Mouse (Mus musculus) megakaryocyte, embryonic 14.5 days (primary cell): ENCODE results near the gene Plxna2.

Experiments used
- FLI1 ChIP-seq: IDR thresholded peaks from 2 replicates; pipeline ENCODE4 v1.6.1; 2012; ENCODE audit warnings: low read length, inconsistent platforms, mixed read lengths
- GATA1 ChIP-seq: IDR thresholded peaks from 3 replicates; pipeline ENCODE4 v1.6.1; 2012; ENCODE audit warnings: mixed read lengths, low read length, inconsistent platforms, borderline replicate concordance

DNA sequence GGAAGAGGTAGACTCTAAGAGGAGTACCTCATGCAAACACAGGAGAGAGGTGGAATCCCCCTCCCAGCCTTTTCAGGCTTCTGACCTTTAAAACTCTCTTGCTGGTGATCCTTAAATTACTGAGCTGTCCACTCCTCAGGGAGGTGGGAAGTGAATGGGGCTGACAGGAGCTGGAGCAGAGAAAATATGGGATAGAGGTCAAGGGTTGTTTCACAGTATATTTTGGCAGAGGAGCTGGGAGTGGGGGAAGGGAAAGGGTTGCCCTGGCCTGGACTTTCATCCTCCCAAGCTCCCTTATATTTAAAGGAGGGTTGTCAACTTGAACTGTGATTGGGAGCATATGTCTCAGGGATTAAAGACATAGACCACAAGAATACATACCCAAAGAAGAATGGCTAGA is 61.1 kb downstream of the Plxna2 start:
- TF ChIP-seq GATA1: no peak
- TF ChIP-seq FLI1: no peak
